Mouse (Mus musculus): Measurements from ENCODE around the gene Slc25a26.

The Slc25a26 gene

DNA sequence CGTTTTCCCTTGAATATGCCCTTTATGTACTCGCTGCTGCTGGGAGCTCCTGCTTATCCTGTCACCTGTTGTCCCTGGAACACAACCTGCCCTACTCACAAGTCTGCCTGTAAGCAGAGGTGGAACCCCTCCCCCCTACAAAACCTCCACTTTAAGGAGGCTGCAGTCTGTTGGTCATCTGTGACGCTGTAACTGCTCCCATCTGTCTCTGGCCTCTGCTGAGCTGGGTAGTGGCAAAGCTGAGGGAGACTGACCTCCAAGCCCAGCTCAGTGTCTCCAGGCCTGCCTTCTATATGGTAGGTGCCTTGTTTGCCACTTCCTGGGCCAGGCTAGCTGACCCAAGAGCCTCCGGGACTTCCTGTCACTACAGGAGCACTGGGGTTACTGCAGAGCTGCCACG, 101.7 kb downstream of the Slc25a26 start:
- DNase-seq, result no peak

GRCm38 (mm10) chr6:94604072-94604471, 103.9 kb downstream of the Slc25a26 start:
- DNase-seq, result no peak

DNA sequence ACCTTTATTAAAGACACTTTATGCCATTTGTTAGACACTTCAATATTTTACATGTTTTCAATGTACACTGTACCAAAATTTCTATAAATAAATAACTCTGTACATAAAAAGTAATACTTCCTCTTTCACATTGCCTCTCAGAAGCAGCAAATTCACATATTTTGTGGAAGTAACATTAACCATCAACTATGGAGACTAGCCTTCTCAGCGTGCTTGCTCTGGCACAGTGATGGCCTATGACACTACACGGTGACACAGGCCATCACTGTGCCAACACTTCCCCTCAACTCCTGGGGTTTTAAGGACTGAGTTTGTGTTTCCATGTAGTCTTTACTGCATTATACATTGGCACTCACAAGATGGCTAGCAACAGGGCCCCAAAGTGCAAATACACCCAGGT, 104.4 kb downstream of the Slc25a26 start:
- DNase-seq, result no peak

GRCm38 (mm10) chr6:94613235-94613895, 113.2 kb downstream of the Slc25a26 start:
- DNase-seq, result peak; percentile 43

DNA sequence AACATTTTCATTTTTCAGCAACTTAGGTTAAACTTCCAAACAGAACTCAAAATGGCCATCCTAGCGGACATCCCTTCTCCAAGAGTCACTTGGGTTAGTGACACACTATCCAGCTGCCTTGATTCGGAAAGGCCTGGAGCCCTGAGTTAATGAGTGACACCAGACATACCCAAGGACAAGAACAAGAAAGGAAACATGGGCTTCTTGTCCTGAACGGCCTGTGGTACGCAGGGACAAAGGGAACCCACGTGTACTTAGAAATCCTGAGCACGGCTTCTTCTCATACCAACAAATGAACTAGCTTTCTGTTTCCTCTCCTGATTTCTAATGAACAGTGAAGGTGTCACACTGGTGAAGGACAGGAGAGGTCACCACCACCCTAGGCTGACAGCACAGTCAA, 114.2 kb downstream of the Slc25a26 start:
- DNase-seq, result no peak

- DNase-seq, result peak; percentile 30
Measured at GRCm38 (mm10) chr6:94615936-94616335, 115.8 kb downstream of the Slc25a26 start.

- no peak for DNase-seq
Measured at GRCm38 (mm10) chr6:94618671-94619070, 118.5 kb downstream of the Slc25a26 start.

DNA sequence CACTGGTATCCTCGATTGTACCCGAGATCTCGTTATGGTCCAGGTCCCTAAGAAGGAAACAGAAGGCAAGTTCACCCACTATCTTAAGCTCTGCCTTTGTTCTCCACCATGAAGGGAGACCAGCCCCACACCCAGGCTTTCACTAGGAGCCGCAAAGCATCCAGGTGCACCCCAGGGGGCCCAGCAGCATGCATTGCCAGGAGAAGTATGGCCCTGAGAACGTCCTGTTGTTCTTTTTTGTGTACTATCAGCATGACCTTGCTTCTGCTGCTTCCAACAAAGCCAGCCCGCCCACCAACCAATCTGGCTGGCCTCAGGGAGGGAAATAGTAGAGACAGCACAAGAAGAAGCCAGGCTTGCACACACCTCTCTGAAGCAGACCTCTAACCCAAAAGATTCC, 120.2 kb downstream of the Slc25a26 start:
- no peak for DNase-seq

- DNase-seq, result no peak
Measured at GRCm38 (mm10) chr6:94620801-94621301, 120.7 kb downstream of the Slc25a26 start.

DNA sequence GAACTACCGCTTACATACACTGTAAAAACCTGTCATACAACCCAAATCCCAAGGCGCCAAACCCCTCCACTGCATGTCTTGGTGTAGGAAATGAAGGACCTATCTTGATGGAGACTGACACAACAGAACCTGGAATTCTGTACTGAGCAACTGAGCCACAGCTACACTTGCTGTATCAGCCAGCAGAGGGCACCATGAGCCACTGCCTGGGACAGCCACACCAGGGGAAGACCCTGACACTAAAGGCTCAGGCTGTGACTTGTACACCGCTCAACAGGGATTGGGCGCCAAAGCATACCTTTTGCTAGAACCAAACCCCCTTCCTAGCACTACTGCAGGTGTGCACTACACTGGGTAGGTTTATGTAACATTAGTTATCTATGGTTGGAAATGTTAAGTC, 122.9 kb downstream of the Slc25a26 start:
- peak; percentile 78 for DNase-seq

DNA sequence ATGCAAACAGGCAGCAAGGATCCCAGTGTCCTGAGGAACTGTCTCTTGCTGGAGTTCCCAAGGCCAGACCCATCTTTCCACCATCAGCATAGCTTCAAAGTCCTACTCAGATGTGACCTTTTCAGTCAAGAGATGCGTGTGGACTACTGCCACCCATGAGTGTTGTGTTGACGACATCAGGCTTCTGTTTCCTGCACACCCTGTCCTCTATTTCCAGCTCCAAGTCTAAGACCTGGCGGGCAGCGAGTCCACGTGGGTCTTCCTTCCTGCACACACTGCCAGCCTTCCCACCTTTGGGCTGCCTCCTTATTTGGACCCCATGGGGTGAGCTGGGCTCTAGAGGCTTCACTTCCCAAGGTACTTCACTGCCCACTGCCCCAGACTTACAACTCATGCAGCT, 124.4 kb downstream of the Slc25a26 start:
- no peak for DNase-seq

GRCm38 (mm10) chr6:94625896-94626295, 125.8 kb downstream of the Slc25a26 start:
- DNase-seq, result no peak

GRCm38 (mm10) chr6:94626807-94627206, 126.7 kb downstream of the Slc25a26 start:
- no peak for DNase-seq

DNA sequence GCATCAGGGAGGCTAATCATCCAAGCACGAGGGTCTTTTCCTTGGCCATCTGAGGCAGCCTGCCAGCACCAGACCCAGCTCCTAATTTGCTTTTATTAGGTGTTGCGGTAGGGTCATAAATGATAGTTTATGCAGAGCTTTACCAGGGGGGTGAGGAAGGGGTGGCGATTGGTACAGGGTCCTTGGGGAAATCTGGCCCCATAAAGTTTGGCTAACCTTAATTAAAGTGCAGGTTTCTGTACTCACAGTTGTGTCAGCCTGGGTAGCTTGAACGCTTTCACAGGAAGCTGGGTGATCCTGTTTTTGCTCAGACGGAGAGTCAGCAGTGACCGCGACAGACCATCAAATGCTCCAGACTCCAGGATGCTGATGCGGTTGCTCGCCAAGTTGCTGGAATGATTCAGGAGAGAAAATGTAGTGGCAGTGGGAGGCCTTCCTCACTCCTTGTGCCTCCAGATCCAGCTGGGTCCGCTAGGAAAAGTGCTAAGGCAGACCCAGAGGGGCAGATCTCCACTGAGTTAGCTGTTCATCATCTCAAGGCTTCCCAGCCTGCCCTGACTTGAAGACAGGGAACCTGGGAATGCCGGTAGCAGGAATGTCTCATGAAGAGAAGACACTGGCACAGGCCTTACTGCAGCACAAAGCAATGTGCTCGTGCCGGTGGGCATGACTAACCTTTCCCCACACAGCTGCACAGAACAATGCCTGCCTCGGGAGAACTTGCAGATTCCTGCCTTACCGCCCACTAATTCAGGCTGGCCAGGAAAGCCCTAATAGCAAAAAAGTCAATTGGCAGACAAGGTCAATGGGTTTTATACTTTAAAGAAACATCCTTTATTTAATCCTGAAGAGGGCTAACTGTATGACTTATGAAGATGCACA, 127.8 kb downstream of the Slc25a26 start:
- no peak for DNase-seq

DNA sequence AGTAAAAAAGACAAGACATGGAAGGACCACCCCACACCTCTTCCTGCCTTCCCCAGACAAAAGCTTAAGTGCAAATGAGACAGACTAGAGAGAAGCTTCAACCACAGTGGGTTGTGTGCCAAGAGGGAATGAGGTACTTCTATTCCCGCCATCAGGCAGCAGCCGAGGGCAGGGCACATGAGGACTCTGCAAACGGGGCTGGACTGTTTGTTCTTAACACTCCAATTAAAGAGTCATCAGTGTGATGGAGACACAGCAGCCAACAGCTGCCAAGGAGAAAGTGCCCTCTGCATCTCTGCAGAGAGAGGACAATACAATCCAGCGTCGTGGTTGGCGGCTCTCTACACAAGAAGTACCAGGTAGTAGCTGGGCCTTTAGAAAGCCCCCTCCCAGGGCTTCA, 128.7 kb downstream of the Slc25a26 start:
- no peak for DNase-seq

- DNase-seq, result no peak
Measured at GRCm38 (mm10) chr6:94631051-94631778, 131.1 kb downstream of the Slc25a26 start.

DNA sequence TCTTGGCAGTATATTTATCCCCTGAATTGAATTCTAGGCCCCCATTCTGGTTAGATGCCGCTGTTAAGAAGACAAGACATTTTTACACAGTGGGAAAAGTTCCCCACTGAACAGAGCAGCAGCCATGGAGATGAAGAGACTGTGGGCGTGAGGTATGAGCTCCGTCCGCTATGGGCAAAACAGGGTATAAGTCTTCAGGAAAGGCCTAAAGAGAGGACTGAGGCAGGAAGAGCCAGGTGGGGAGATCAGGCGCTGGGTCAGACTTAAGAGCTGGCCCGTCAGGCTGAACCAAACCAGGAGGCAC, 131.6 kb downstream of the Slc25a26 start:
- no peak for DNase-seq

- DNase-seq, result no peak
Measured at GRCm38 (mm10) chr6:94634274-94634673, 134.1 kb downstream of the Slc25a26 start.

DNA sequence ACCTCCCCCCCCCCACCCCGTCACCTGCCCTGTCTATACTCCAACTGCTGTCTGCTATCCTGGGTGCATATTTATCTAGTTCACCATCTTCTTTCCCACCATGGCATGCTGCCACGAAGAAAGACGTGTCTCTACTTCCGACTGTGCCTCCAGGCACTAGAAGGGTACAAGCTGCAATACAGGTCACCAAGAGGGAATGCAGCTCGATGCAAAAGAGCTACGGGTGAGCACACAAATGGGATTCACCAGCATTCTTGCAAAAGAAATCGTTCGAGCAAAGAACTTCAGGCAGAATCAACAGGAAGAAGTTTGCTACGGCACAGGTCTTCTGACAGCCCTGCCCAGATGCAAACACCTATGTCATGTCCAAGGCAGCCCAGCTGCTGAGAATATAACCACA, 134.6 kb downstream of the Slc25a26 start:
- DNase-seq, result no peak

DNA sequence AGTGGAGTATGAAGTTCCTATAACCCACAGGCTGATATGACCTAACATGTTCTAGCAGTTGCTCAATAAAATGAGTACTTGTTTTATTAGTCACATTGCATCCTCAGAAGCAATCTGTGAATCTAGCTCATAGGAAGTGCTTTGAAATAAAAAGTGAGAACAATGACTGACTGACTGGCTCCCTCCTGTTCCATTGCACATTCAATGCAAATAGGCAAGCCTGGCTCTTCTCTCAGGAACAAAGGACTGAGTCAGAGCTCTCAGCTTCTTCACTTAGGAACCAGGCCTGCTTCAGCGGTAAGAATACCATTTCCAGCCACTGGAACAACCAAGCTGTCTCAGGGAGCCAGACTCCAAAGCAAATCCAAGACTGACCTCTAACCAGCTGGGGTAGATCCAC, 135.2 kb downstream of the Slc25a26 start:
- DNase-seq, result no peak

- no peak for DNase-seq
Measured at GRCm38 (mm10) chr6:94637024-94637434, 136.9 kb downstream of the Slc25a26 start.

DNA sequence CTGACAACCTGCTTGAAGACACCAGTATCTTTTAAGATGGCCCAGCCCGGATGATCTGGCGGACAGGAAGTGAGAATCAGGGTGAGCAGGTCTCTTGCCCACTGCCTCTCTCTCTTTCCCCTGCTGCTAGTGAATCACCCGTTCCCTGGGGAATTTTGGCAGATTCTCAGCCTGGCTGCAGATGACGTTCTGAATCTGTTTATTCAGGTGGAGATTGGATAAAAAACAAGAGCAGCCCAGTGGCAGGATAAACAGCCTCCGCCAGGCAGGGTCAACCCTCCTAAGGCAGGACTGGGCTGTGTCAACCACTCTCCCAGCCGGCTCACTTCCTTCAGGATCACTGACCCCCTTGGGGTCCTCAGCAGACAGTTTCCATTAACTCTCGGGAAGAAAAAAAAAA, 140.2 kb downstream of the Slc25a26 start:
- DNase-seq, result peak; percentile 24

DNA sequence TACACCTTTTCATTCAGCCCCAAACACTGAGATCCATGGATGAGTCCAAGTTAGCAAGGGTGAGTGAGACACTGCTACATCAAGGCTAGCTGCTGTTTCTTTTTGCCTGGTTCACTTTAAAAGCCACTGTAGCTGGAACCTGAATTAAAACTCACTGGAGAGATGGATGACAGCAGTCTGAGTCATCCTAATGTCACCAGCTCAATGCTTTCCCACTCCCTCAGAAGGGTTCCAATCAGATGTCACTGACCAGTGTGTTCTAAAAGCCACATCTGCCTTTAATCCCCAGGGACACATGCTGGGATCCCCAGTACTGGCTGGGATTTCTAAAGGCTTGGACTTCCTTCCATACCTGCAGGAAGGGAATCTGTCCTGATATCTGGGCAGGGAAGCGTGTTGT, 141.9 kb downstream of the Slc25a26 start:
- no peak for DNase-seq

DNA sequence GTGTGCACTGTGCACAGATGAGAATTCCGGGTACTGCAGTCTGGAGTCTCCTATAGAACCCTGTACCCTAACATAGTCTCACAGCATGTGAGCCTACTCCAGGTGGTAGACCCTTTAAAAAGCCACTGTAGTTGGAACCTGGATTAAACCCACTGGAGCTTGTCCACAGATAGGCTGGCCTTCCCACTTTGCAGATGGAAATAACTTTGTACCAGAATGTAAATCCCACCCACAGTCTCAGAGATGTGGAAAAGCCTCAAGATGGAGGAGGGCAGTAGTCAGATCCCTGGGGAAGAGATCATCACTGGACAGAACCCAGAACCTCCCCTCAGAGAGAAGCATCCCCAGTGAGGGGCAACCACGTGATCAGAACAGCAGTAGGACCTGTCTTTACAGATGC, 143.9 kb downstream of the Slc25a26 start:
- DNase-seq, result no peak
